Mouse (Mus musculus) spleen, adult 10 weeks (tissue): ENCODE measurements around the gene Meis1. TPM values are rescaled to one million over a fixed set of nuclear protein-coding genes. Genes with fewer than 3 reads are reported as not detected.

Experiments used
- polyA plus RNA-seq: library from polyadenylated mRNA; stranded (reverse); fragments of 350-450 nt; fragmentation: Illumina TruSeq; extraction: RNeasy Lipid Tissue Mini Kit (QIAGEN cat#74804); gene quantifications from one replicate; pipeline ENCODE4 v1.2.3, GENCODE M21; 2015; ENCODE audit warnings: low replicate concordance; ENCODE audit not compliant: insufficient read depth

Meis1 gene
- polyA plus RNA-seq: 13.9 TPM

DNA sequence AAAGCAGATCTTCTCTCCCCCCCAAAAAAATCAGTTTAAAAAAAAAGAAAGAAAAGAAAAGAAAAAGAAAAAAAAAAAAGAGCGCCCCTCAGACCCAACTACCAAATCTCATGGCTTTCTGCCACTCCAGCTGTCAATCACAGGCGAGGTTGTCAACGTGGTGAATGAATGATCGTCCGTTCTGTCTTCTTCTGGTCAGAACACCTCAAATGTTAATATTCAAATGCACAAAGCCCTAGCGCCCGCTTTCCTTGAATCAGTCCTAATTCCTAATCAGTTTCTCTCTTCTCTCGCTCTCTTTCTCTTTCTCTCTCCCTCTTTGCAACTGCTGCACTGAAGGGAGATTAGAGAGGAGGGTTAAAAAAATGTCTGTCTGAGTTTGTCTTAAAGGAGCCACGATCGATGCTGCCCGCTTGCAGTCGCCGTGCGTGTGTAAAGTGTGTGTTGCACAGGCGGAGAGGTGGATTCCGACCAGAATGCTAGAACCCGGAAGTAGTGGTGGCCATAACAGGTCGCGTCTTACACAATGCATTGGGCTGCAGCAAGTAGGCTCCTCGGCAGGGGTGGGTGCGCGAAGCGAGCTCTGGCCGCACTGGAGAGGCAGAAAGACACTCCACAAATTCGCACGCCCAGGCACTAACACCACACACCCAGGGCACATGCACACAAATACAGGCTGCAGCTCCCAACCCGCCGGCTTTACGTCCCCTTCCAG is at the start of gene Meis1:
Meis1 (minus strand) TSS at position 497 of the 715 bp plus-strand sequence.

